Mouse (Mus musculus) embryo, embryonic 9.5 days (tissue): ENCODE measurements at regions not wholly inside any gene's neighbourhood (a gene's known extent, or its start where the extent isn't known, plus 50 kb on each side); places are given as distances from the start of the nearest gene placed in this dataset.

ENCODE experiments used
- DNase-seq: peaks from one replicate; pipeline ENCODE4 v3.0.0-alpha.2; 2017; ENCODE audit errors: extremely low spot score

- peak; percentile 45 for DNase-seq
Measured at GRCm38 (mm10) chrX:136321692-136322091, 51.6 kb downstream of the Bex3 start.

GRCm38 (mm10) chrX:136365809-136366208 is 95.8 kb downstream of the Bex3 start:
- DNase-seq, result no peak
